ENCODE assay signal across 10 mouse cellular contexts in genomic region chr11:87754603-87755002, GRCm38 (mm10). TPM values are rescaled to one million over a fixed set of nuclear protein-coding genes. Genes with fewer than 3 reads are reported as not detected.
A peak's percentile ranks its signal among the peaks of the same experiment; 100 is the strongest.
DNase-seq lines count a peak whose midpoint lies in the region; ATAC-seq and TF ChIP-seq lines count a peak whose summit lies in the region.
"Had no signal": no experiment of that assay in that cellular context is flagged by ENCODE, and none has a peak within 500 bp of the region (broad histone marks: within the 10 kb centered on the region; RNA-seq: fewer than 3 reads in every experiment).

No protein-coding gene starts in this region.

- H3K4me2 ChIP-seq in kidney, embryonic 14.5 days (replicated peaks; ENCODE audit: low read depth, low read length): no peak overlapping the region

- ATAC-seq in inflammation-experienced regulatory T-cells, adult 6 months: peak; percentile 26
- peak; percentile 15; the same call in 1 of the 2 replicates for ATAC-seq in monocyte, adult 5-6 weeks (replicated peaks; ENCODE audit: insufficient number of reproducible peaks, low FRiP score, low TSS enrichment, poor library complexity, severe bottlenecking)
- ATAC-seq in kidney, embryonic 14.5 days (ENCODE audit: low FRiP score, low TSS enrichment): no peak

- peaks cover 5% of the 10 kb centered on the region; the same call in 1 of the 2 replicates for H3K27me3 ChIP-seq in kidney, embryonic 14.5 days (ENCODE audit: control insufficient read depth, insufficient read depth, low read length)

- TF ChIP-seq POLR2A in lung, adult 2 months (IDR thresholded peaks at IDR 0.05; ENCODE audit: borderline replicate concordance, extremely low read depth, low read depth, low read length): no peak

- 0 out of 2 replicates have a peak, but pooled peaks cover 2% of the 10 kb centered on the region for H3K4me1 ChIP-seq in lung, adult 2 months (ENCODE audit: control insufficient read depth, insufficient read depth, low read length)
- H3K4me1 ChIP-seq in kidney, embryonic 14.5 days (ENCODE audit: control insufficient read depth, insufficient read depth, low read length): peaks cover 9% of the 10 kb centered on the region; the same call in 1 of the 2 replicates

- H3K4me3 ChIP-seq in lung, adult 2 months (replicated peaks; ENCODE audit: extremely low read depth, low read depth, low read length): peak overlapping the region; percentile 54
- no peak overlapping the region for H3K4me3 ChIP-seq in kidney, embryonic 14.5 days (ENCODE audit: low read length)
- H3K4me3 ChIP-seq: gastrocnemius, adult 2 months had no signal

- H3K27ac ChIP-seq in kidney, embryonic 14.5 days (ENCODE audit: low read depth, low read length): no peak overlapping the region
- H3K27ac ChIP-seq: gastrocnemius, adult 2 months had no signal

- no peak for TF ChIP-seq CTCF in lung, adult 2 months (IDR thresholded peaks at IDR 0.05; ENCODE audit: insufficient read depth, low read length)

- no peak overlapping the region for H3K9ac ChIP-seq in kidney, embryonic 14.5 days (ENCODE audit: low read depth, low read length)

- DNase-seq in lung, adult 2 months: no peak
- no peak for DNase-seq in lung, postnatal 14 days
- DNase-seq in thymus, postnatal 14 days: peak; percentile 96
- DNase-seq in left cerebral cortex, postnatal 25 days (ENCODE audit: low spot score in 2 of 2): no peak
- no peak for DNase-seq in frontal cortex, postnatal 10 days (ENCODE audit: low spot score in 2 of 2)
- DNase-seq: right cerebral cortex, adult 18-20 months had no signal

- no peaks in the 10 kb centered on the region for H3K36me3 ChIP-seq in kidney, embryonic 14.5 days (ENCODE audit: control insufficient read depth, insufficient read depth, low read length)

- H3K9me3 ChIP-seq in kidney, embryonic 14.5 days (ENCODE audit: control insufficient read depth, low read length): no peaks in the 10 kb centered on the region

- intact Hi-C loops in left cerebral cortex, postnatal 25 days (cut with DNase I): loop anchor here (10.0 kb wide), 1 partner anchor 540 kb away; no protein-coding TSS in a partner anchor

- WGBS in lung, adult 2 months: 50% methylated on average over 5 of the region's 5 CpGs
- 71% methylated on average over 5 of the region's 5 CpGs for WGBS in kidney, embryonic 14.5 days

RNA-seq across cellular contexts. Expression of gene Tspoap1, which starts 5.7 kb away (rescaled TPM):
- 5.8 TPM in 2 replicates for polyA plus RNA-seq in lung, adult 2 months (2012; rRNA removed)
- polyA plus RNA-seq in inflammation-experienced regulatory T-cells, adult 6 months (2017; shearing (Covaris generic)): 1 to 10 TPM; 1.7 to 3.8 (median 3.4) TPM
- 4.3 to 7.3 TPM (median 5.4 TPM) in 3 replicates for total RNA-seq in monocyte, adult 5-6 weeks (2017)
- polyA plus RNA-seq in kidney, embryonic 14.5 days (2014; fragmentation: Nextera tagmentation; extraction: Ambion mirVana): 3.0 and 4.2 TPM in 2 replicates
- total RNA-seq in left cerebral cortex, postnatal 25 days (2021): 100 to 1,000 TPM; 165 to 189 TPM
- total RNA-seq: gastrocnemius, adult 2 months had no signal

RNA-seq across cellular contexts. Expression of gene Supt4a, which starts 17.3 kb away (rescaled TPM):
- 44.7 and 73.4 TPM in 2 replicates for polyA plus RNA-seq in lung, adult 2 months (2012; rRNA removed)
- polyA plus RNA-seq in inflammation-experienced regulatory T-cells, adult 6 months (2017; shearing (Covaris generic)): 100 to 1,000 TPM; 357 to 377 (median 371) TPM
- total RNA-seq in monocyte, adult 5-6 weeks (2017): 123 to 169 TPM (median 136 TPM) in 3 replicates
- 188 and 200 TPM in 2 replicates for polyA plus RNA-seq in kidney, embryonic 14.5 days (2014; fragmentation: Nextera tagmentation; extraction: Ambion mirVana)
- total RNA-seq in left cerebral cortex, postnatal 25 days (2021): 10 to 100 TPM; 69.9 to 86.3 TPM

RNA-seq across cellular contexts. Expression of gene Mpo, which starts 38.8 kb away (rescaled TPM):
- polyA plus RNA-seq in lung, adult 2 months (2012; rRNA removed): 0.11 and 0.60 TPM in 2 replicates
- polyA plus RNA-seq in inflammation-experienced regulatory T-cells, adult 6 months (2017; shearing (Covaris generic)): not detected
- total RNA-seq in monocyte, adult 5-6 weeks (2017): not detected in 3 replicates
- 0.41 TPM in 1 of 2 replicates, not detected in the other for polyA plus RNA-seq in kidney, embryonic 14.5 days (2014; fragmentation: Nextera tagmentation; extraction: Ambion mirVana)
- total RNA-seq in left cerebral cortex, postnatal 25 days (2021): not detected
- total RNA-seq: gastrocnemius, adult 2 months had no signal
